Mouse (Mus musculus): ENCODE measurements around the gene Tgm4. TPM values are rescaled to one million over a fixed set of nuclear protein-coding genes. Genes with fewer than 3 reads are reported as not detected.
A peak's percentile ranks its signal among the peaks of the same experiment; 100 is the strongest.

Gene Tgm4
- 0.86 and 0.93 TPM in 2 replicates for polyA plus RNA-seq (2012; rRNA removed)

DNA sequence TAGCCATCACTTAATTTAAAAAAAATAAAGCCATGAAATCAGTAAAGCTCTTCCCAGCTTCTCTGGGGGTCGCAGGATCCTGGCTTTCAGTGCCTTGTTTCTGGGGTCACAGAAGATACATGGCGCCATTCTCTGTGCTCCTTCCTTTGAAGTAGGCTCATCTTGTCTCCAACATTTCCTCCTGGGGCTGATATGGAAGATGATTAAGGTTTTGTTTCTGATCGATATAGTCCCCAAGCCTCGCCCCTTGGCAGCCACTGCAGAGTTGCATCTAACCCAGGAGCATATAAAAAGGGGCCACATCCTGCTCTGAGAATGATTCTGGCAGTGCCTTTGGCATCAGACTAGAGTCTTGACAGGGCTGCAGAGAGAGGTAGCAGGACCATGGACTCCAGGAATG is at the start of gene Tgm4:
Gene Tgm4, plus strand, starts transcription at position 301 of the 400 bp plus-strand sequence.
- TF ChIP-seq CTCF (IDR thresholded peaks at IDR 0.05; ENCODE audit: extremely low read depth, insufficient read depth, low read length) (no peak), POLR2A (IDR thresholded peaks at IDR 0.05; ENCODE audit: extremely low read depth, insufficient read depth, low read length) (no peak)
- Histone ChIP-seq H3K27ac (ENCODE audit: insufficient read depth, low read length) (no peak within 1 kb of the TSS), H3K4me3 (ENCODE audit: insufficient read depth, low read length) (no peak within 1 kb of the TSS), H3K4me1 (ENCODE audit: control insufficient read depth, insufficient read depth, low read length) (no peaks in the 10 kb centered on the region)

- Histone ChIP-seq H3K4me3 (ENCODE audit: insufficient read depth, low read length) (no peak overlapping the region), H3K27ac (ENCODE audit: insufficient read depth, low read length) (no peak overlapping the region), H3K4me1 (ENCODE audit: control insufficient read depth, insufficient read depth, low read length) (no peaks in the 10 kb centered on the region)
- no peak for TF ChIP-seq POLR2A (IDR thresholded peaks at IDR 0.05; ENCODE audit: extremely low read depth, insufficient read depth, low read length)
- TF ChIP-seq CTCF (IDR thresholded peaks at IDR 0.05; ENCODE audit: extremely low read depth, insufficient read depth, low read length) = no peak
These were observed 35.9 kb upstream of the Tgm4 start for GRCm38 (mm10) chr9:122998406-122999192.

DNA sequence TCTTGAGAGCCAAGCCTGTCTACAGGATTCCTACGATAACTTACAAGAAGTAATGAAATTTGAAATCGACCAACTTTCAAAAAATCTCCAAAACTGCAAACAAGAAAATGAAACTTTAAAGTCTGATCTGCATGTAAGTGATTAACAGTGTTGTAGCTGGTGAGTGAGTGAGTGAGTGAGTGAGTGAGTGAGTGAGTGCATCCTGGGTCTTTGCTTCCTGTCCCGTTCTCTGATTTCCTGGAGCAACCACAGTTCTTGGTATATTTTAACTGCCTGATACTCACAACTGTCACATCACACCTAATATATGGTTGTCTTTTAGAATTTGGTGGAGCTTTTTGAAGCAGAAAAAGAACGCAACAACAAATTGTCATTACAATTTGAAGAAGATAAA is 35.3 kb upstream of the Tgm4 start:
- Histone ChIP-seq H3K4me3 (ENCODE audit: insufficient read depth, low read length) (no peak overlapping the region), H3K27ac (ENCODE audit: insufficient read depth, low read length) (no peak overlapping the region), H3K4me1 (ENCODE audit: control insufficient read depth, insufficient read depth, low read length) (no peaks in the 10 kb centered on the region)
- TF ChIP-seq CTCF (IDR thresholded peaks at IDR 0.05; ENCODE audit: extremely low read depth, insufficient read depth, low read length) (no peak), POLR2A (IDR thresholded peaks at IDR 0.05; ENCODE audit: extremely low read depth, insufficient read depth, low read length) (no peak)

- no peak for TF ChIP-seq CTCF (IDR thresholded peaks at IDR 0.05; ENCODE audit: extremely low read depth, insufficient read depth, low read length)
- no peak for TF ChIP-seq POLR2A (IDR thresholded peaks at IDR 0.05; ENCODE audit: extremely low read depth, insufficient read depth, low read length)
- no peaks in the 10 kb centered on the region for H3K4me1 ChIP-seq (ENCODE audit: control insufficient read depth, insufficient read depth, low read length)
- no peak overlapping the region for H3K4me3 ChIP-seq (ENCODE audit: insufficient read depth, low read length)
- no peak overlapping the region for H3K27ac ChIP-seq (ENCODE audit: insufficient read depth, low read length)
These were observed 29.8 kb upstream of the Tgm4 start for GRCm38 (mm10) chr9:123004718-123005117.

DNA sequence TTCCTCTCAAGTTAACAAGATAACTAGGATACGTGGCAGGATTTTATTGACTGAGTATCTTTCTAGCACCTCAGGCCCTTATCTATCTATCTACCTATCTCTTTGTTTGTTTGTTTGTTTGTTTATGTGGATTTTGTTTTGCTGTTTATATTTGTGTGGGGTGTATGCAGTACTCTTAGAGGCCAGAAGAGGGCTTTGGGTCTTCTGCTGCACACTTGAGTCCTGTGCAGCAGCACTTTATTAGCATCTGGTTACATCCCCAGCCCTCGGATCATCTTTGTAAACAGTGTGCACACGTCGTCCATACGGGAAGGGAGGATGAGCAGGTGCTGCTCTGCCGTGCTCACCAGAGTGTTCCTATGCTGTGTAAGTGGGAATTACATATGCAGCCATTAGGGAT is 28.5 kb upstream of the Tgm4 start:
- Histone ChIP-seq H3K4me1 (ENCODE audit: control insufficient read depth, insufficient read depth, low read length) (no peaks in the 10 kb centered on the region), H3K27ac (ENCODE audit: insufficient read depth, low read length) (no peak overlapping the region), H3K4me3 (ENCODE audit: insufficient read depth, low read length) (no peak overlapping the region)
- no peak for TF ChIP-seq POLR2A (IDR thresholded peaks at IDR 0.05; ENCODE audit: extremely low read depth, insufficient read depth, low read length)
- TF ChIP-seq CTCF (IDR thresholded peaks at IDR 0.05; ENCODE audit: extremely low read depth, insufficient read depth, low read length) = 0 out of 2 replicates have a peak, but pooled peaks have one; percentile 13

- H3K4me1 ChIP-seq (ENCODE audit: control insufficient read depth, insufficient read depth, low read length) = no peaks in the 10 kb centered on the region
- peak within 1 kb of the TSS; percentile 73 for H3K4me3 ChIP-seq (ENCODE audit: insufficient read depth, low read length)
- TF ChIP-seq POLR2A (IDR thresholded peaks at IDR 0.05; ENCODE audit: extremely low read depth, insufficient read depth, low read length) (peak; percentile 11; the same call in 1 of the 2 replicates), CTCF (IDR thresholded peaks at IDR 0.05; ENCODE audit: extremely low read depth, insufficient read depth, low read length) (no peak)
- peak within 1 kb of the TSS; percentile 51; the same call in 1 of the 2 replicates for H3K27ac ChIP-seq (ENCODE audit: insufficient read depth, low read length)
These were observed 13.4 kb upstream of the Tgm4 start, which contains the start of gene Tmem42 for GRCm38 (mm10) chr9:123020995-123021631. Gene Tmem42, plus strand, starts transcription at chr9:123021326.

- Histone ChIP-seq H3K4me1 (ENCODE audit: control insufficient read depth, insufficient read depth, low read length) (no peaks in the 10 kb centered on the region), H3K4me3 (ENCODE audit: insufficient read depth, low read length) (peak overlapping the region; percentile 73), H3K27ac (ENCODE audit: insufficient read depth, low read length) (no peak overlapping the region)
- TF ChIP-seq CTCF (IDR thresholded peaks at IDR 0.05; ENCODE audit: extremely low read depth, insufficient read depth, low read length) (no peak), POLR2A (IDR thresholded peaks at IDR 0.05; ENCODE audit: extremely low read depth, insufficient read depth, low read length) (no peak)
These were observed 12.7 kb upstream of the Tgm4 start for GRCm38 (mm10) chr9:123021636-123022379.

- TF ChIP-seq POLR2A (IDR thresholded peaks at IDR 0.05; ENCODE audit: extremely low read depth, insufficient read depth, low read length) = no peak
- no peak for TF ChIP-seq CTCF (IDR thresholded peaks at IDR 0.05; ENCODE audit: extremely low read depth, insufficient read depth, low read length)
- Histone ChIP-seq H3K4me1 (ENCODE audit: control insufficient read depth, insufficient read depth, low read length) (no peaks in the 10 kb centered on the region), H3K4me3 (ENCODE audit: insufficient read depth, low read length) (no peak overlapping the region), H3K27ac (ENCODE audit: insufficient read depth, low read length) (no peak overlapping the region)
These were observed 10.3 kb upstream of the Tgm4 start for GRCm38 (mm10) chr9:123024201-123024600.

DNA sequence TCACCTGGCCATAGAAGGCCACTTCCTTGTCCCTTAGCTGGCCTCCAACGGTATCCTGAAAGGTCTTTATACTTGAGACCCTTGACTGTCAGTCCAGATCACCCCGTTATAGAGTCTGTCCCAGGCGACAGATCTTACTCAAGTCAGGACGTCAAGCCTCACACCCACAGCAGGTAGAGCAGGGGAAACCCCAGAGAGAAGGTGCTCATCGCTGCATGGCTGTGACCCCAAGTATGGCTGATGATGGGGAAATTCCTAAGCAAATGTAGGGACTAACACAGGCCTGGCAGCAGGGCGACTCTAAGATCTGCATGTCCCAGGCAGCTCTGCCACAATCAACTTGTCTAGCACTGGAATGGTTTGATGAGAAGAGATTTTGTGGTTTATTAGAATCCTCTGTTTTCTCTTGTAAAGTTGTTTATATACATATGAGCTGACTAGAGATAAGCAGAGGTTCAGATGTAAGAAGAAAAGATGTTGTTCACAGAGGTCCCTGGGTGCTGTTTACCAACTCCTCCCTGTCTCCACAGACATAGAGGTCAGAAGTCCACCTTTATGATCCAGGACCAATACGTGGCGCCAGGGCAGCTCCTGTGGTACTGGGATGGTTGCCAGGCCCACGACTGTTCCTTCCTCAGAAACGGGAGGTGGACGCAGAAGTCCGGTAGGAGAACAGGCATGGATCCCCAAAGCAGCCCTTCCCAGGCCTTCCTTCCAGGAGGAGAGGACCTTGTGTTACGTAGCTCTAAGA is 2.9 kb upstream of the Tgm4 start:
- H3K27ac ChIP-seq (ENCODE audit: insufficient read depth, low read length) = no peak overlapping the region
- H3K4me3 ChIP-seq (ENCODE audit: insufficient read depth, low read length) = no peak overlapping the region
- H3K4me1 ChIP-seq (ENCODE audit: control insufficient read depth, insufficient read depth, low read length) = no peaks in the 10 kb centered on the region
- TF ChIP-seq POLR2A (IDR thresholded peaks at IDR 0.05; ENCODE audit: extremely low read depth, insufficient read depth, low read length) = no peak
- TF ChIP-seq CTCF (IDR thresholded peaks at IDR 0.05; ENCODE audit: extremely low read depth, insufficient read depth, low read length) = no peak
